Mouse (Mus musculus) adrenal gland (tissue): ENCODE results near the gene Fnbp1l.

Source experiments
- intact Hi-C: fragments of 180-260 bp; cut with DNase I; formaldehyde crosslinking; loops from one replicate; pipeline ENCODE4 v1.15.1; 2025

Gene Fnbp1l

GRCm38 (mm10) chr3:122535938-122536703 is 83.4 kb downstream of the Fnbp1l start:
- intact Hi-C loops, result no loop called here

DNA sequence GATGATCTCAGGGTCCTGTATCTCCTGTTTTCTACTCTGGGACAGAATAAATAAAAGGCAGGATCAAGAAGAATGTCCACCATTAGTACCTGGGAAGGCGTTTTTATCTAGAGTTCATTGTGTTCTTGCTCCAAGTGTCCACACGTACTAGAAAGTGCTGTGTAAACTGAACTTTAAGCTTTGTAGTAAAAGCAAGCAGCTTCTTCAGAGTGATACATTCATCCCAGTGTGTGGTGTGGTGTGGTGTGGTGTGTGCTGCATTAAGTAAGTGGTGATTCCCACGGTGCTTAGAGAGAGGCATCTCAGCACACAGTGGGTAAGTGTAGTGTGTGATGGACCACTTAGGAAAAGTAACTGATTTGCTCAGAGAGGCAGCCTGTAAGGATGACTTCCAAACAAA is 91.0 kb downstream of the Fnbp1l start:
- intact Hi-C loops, result no loop called here

- intact Hi-C loops, result no loop called here
Measured at GRCm38 (mm10) chr3:122521294-122521693, 98.2 kb downstream of the Fnbp1l start.

DNA sequence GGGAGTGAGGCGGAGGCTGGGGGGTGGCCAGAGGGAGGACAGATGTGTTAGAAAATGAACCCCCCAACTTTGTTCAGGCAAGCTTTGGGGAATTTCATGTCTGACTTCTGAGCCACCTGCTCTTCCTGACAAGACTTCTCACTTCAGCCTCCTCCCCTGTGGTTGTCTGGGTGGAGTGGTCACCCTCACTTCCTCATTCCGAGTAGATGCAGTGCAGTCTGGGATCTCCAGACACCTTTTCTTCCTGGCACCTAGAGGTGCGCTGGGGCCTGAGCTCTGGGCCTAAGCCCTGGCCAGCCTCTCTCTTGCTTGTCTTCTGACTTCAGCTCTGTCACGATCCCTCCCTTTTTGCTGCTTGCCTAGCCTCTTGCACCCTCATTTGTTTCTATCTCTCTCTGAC is 98.6 kb downstream of the Fnbp1l start:
- intact Hi-C loops, result no loop called here

- intact Hi-C loops, result no loop called here
Measured at GRCm38 (mm10) chr3:122520365-122520764, 99.2 kb downstream of the Fnbp1l start.

DNA sequence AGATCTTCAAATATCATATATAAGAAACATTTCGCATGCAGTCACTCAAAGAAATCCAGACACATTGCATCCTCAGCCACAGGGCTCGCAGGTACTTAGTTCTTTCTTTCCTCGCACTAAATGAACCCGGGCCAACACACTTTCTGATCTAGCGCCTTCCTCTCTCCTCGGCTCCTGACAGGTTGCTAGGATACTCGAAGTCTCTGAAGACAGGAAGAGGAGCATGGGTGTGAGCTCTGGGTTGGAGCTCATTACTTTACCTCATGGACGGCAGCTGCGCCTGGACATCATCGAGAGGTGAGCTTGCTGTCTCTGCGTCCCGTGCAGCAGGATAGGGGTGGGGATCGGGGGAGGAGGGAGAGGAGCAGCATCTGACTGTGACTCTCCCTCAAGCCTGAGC is 100.4 kb downstream of the Fnbp1l start:
- intact Hi-C loops, result no loop called here

DNA sequence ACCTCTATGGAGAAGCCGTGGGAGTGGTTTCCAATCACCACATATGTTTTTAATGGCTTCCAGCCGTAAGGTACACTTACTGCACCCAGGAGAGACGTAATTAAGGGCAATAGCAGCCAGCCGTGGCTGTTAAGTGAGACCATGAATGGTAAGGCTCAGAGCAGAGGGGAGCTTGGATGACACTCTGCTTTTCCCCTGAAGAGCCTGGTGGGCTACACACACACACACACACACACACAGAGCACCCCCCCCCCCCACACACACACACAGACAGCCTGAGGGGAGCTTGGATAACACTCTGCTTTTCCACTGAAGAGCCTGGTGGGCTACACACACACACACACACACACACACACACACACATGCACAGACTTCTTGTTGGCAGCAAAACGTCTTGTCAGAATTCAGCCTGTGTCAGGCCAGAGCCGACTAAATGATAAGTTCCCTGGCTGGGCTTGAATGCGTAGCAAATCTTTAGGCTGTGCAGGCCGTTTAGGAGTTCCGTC is 101.2 kb downstream of the Fnbp1l start:
- intact Hi-C loops, result no loop called here

- intact Hi-C loops, result no loop called here
Measured at GRCm38 (mm10) chr3:122517726-122518125, 101.8 kb downstream of the Fnbp1l start.

DNA sequence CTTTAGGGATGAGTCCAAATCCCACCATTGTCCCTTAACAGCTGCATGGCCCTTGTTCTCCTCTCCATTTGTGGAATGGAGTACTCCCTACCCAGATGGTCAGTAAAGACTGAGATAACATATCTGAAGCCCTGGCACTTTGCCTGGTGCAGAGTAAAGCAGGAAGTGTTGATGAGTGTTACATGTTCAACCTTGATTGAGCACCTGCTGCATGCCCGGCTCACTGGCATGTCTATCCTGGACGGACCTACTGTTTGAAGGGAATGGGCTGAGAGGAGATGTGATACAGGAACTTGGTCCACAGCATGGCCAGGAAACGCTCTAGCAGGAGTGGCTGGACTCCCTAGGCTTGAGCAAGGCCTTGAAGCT is 103.2 kb downstream of the Fnbp1l start:
- intact Hi-C loops, result no loop called here

DNA sequence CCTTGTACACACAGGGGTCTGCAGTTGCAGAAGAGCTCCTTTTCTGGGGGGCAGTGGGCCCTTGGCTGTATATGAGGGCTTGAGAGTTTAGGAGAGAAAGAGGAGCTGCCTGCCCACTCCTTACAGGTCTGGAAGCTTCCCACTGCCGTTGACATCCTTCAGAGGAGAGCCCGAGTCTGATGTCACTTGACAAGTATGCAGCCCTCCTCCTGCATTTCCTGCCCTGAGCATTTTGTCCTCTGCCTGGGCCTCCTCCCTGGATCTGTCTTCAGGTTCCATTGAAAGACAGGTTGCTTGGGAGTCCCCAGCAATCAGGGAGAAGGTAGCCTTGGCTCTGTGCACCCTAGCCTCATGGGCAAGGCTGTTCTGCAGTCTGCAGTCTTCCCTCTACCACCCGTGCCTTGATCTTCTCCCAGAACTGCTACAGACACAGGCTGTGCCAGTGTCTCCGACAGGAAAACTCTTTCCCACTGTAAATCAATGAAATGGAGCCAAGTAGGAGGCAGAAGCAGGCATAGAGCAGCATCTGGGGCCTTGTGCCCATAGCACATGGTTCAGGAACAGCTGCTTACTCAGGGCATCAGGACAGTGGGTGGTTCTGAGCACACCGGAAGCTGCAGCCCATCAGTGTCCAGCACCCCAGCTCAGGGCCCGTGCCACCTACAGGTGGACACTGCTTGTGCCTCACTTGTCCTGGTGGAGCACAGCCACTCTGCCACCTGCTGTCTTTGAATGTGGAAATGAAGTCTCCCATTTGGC is 103.8 kb downstream of the Fnbp1l start:
- intact Hi-C loops, result no loop called here

- intact Hi-C loops, result no loop called here
Measured at GRCm38 (mm10) chr3:122512725-122513375, 106.7 kb downstream of the Fnbp1l start.

DNA sequence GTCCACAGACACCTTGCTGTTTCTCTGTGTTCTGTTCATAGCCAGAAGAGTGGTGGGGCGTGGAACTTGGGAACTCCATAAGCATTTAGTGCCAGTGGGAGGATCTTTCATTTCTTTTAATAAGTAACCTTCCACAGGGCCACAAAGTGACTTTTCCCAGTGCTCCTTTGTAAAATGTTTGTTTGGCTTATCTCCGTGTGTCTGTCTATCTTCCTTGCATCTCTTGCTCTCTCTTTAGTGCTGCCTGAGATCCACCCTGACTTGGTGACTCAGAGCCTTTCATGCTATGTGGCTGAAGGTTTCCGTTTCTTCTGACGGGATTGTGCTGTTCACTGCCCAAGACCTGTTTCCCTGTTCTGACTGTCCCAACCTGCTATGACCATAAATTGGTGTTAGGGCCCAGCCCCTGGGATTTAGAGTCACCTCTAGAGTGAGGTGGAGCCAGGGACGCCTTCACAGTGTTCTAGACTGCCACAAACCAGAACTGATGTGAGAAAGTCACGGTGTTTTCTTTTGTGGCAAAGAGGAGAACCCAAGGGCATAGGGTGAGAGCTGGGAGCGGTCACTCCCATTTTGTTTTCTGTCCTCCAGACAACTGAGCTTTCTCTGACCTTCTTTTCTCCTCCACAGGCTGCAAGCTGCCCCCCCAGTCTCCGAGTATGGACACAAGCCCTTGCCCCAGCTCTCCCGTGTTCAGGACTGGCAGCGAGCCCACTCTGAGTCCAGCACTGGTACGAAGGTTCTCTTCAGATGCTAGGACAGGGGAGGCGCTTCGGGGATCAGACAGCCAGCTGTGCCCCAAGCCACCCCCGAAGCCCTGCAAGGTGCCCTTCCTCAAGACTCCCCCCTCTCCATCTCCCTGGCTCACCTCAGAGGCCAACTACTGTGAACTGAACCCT is 107.5 kb downstream of the Fnbp1l start:
- intact Hi-C loops, result no loop called here

DNA sequence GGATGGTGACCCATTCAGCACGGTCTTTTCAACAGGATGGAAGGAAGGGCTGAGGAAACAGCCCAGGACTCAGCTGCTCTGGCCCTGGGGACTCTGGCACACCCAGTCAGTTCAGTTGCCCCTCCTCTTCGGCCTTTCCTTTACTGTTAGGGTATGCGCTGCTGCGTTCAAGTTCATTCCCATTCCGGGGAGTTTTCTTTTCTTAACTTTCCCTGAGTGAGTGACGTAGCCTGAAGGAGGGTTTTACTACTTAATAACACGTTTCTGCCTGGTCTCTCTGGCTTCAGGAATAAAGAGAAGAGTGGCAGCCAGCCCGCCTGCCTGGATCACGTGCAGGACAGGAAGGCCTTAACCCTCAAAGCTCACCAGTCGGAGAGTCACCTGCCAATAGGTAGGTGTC is 108.6 kb downstream of the Fnbp1l start:
- intact Hi-C loops, result no loop called here

- intact Hi-C loops, result no loop called here
Measured at GRCm38 (mm10) chr3:122510240-122510750, 109.2 kb downstream of the Fnbp1l start.

DNA sequence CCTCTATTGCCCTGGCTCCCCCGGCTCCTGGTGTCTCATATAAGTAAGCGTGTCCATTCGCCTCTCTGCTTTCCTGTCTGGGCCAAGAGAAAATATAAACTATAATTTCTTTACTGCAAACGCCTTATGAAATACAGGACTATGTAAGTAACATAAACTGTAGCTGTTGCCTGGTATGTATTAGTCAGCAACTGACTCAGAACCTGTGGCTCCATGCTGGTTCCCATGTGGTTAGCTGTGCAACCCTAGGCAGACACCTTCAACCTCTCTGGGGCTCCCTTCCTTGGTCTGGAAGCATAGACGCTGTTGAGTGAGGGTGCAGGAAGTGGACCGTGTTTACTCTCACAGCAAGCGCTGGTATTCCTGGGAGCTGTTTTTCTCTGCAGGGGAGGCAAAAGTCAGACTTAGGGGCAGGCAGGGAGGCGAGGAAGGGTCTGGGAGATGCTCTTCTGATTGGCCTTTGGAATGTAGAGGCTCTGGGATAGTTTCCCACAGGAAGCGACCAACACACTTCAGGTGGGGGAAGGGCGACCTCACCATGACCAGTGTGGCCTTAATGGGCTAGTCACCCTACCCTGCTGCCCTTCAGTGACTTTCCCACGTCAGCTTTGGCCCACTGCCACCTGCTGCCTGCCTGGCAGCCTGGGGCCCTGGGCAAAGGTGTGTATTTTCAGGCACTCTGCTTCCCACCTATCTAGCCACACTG is 109.8 kb downstream of the Fnbp1l start:
- intact Hi-C loops, result loop anchor here (5.0 kb wide), 1 partner anchor 128 kb away; no protein-coding TSS in a partner anchor

DNA sequence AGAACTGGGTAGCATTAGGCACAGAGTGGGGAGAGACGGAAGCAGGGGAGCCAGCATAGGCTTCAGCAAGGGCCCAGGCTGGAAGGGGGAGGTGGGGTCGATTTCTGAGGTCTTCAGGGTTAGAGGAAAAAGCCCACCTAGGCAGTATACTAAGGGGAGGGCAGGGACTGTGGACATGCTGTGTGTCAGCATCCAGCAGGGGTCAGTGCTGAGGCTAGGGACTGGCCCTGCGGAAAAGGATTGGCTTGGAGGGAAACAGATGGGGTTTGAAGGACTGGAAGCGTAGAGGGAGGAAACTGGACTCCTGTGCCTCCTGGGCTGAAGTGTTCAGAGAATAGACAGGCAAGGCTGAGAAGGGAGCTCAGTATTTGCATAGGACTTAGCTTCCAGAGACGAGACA is 110.4 kb downstream of the Fnbp1l start:
- intact Hi-C loops, result loop anchor here (5.0 kb wide), 1 partner anchor 128 kb away; no protein-coding TSS in a partner anchor

DNA sequence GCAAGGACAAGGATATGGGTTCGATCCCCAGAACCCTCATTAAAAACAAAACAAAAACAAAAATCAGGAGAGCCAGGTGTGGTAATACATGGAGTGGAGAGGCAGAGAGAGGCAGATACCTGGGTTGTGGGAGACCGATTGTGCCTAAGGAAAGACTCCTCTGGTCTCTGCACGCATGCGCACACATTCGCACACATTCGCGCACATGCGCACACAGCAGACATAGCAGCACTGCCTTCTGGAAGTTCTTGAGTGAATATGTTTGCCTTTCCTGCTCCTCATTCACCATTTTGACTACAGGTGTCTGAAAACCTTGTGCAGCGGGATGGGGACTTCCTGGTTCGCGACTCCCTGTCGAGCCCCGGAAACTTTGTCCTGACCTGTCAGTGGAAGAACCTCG is 111.7 kb downstream of the Fnbp1l start:
- intact Hi-C loops, result loop anchor here (5.0 kb wide), 1 partner anchor 129 kb away; no protein-coding TSS in a partner anchor

DNA sequence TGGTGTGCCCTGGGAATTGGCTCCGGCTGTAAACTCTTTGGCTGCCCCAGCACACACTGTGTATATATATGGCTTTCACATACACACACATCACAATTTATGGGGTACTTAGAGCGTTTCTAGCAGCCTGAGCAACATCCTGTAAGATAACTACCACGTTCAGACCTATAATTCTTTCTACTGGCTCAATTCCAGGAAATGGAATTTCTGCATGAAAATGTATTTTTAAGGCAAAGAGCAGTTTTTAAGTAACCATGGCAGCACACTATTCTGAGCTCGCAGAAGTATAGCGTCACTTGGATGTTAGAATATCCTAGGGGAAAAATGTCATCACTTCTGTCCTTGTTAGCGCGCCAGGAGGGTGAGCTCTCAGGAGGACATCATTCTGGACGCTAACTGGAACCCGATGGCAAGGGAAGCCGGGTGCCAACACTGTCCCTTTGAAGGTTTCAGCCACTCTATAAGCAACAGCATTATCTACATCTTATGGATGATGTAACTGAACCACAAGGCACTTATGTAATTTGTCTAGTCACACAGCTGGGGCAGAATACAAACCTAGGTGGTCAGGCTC is 113.1 kb downstream of the Fnbp1l start:
- intact Hi-C loops, result loop anchor here (5.0 kb wide), 1 partner anchor 131 kb away; no protein-coding TSS in a partner anchor

DNA sequence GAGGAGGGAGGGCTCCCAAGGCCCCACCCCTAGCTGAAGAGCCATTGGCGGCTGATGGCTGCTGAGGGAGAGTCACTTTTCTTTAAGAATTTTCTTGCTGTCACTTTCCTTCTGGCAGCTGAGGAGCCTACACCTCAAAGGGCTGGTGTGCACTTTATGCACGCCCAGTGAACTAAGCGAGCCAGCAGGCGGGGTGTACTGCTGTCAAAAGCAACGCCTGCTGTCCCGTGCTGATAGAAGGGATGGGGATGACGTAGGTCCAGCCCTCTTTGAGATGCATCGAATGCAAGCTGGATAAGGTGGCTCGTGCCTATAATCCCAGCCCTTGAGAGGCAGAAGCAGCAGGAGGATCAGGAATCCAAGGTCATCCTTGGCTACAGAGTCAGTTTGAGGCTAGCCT is 118.6 kb downstream of the Fnbp1l start:
- intact Hi-C loops, result no loop called here

DNA sequence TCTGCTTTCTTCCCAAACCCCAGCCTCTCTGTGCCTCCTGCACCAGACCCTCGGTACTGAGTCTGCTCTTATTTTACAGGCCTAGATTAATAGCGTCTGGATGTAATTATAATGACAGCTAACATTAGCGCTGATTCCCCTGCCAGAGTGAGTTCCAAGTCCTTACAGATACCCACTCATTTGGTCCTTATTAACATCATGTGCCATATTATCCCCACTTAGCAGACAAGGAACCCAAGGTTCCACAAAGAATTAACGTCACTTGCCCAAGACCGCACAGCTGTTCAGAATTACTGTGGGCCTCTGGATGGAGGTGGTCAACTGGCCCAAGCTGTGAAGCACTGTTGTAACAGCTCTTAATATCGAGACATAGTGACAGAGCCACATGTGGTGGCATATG is 119.9 kb downstream of the Fnbp1l start:
- intact Hi-C loops, result no loop called here
